ENCODE assay signal across 8 mouse cellular contexts in the genomic region with DNA sequence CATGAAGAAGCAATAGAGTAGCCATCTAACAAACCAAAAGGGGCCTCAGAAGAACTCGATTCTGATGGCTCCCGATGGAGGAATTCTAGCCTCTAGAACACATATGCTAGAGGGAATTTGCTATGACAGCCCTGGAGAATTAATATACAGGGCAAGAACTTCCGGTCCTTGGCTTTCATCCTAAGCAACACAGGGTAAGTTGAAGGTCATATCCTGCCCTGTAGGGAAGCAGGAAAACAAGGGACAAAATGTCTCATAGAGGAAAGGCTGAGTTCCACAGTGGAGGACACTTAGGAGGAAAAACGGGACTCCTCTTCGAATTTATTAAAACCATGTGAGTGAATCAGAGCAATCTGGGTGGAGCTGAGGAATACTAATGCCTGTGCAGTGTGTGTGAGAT. TPM values are rescaled to one million over a fixed set of nuclear protein-coding genes. Genes with fewer than 3 reads are reported as not detected.
DNase-seq lines count a peak whose midpoint lies in the region; ATAC-seq and TF ChIP-seq lines count a peak whose summit lies in the region.

No protein-coding gene starts in this region.

- H3K27ac ChIP-seq in hindbrain, embryonic 11.5 days (ENCODE audit: low read depth, low read length), result no peak overlapping the region
- peak overlapping the region; percentile 85 for H3K27ac ChIP-seq in liver, embryonic 14.5 days
- peak overlapping the region; percentile 85; the same call in 1 of the 2 replicates for H3K27ac ChIP-seq in stomach, embryonic 15.5 days

- TF ChIP-seq EP300 in liver, embryonic 14.5 days (IDR thresholded peaks at IDR 0.05; ENCODE audit: low read depth), result no peak

- intact Hi-C loops in left cerebral cortex, postnatal 4 days (cut with DNase I), result no loop called here

- H3K4me1 ChIP-seq in hindbrain, embryonic 11.5 days (replicated peaks; ENCODE audit: control insufficient read depth, insufficient read depth, low read length), result no peaks in the 10 kb centered on the region
- H3K4me1 ChIP-seq in liver, embryonic 14.5 days (replicated peaks; ENCODE audit: control insufficient read depth in 2 of 2, insufficient read depth in 2 of 2, low read length in 1 of 2), result peaks cover 9 to 20% of the 10 kb centered on the region in 2 experiments
- H3K4me1 ChIP-seq in stomach, embryonic 15.5 days, result peaks cover 18% of the 10 kb centered on the region

- H3K27me3 ChIP-seq in hindbrain, embryonic 11.5 days (ENCODE audit: control insufficient read depth, insufficient read depth, low read length), result no peaks in the 10 kb centered on the region
- H3K27me3 ChIP-seq in liver, embryonic 14.5 days (ENCODE audit: control insufficient read depth, insufficient read depth, low read length), result no peaks in the 10 kb centered on the region
- H3K27me3 ChIP-seq in stomach, embryonic 15.5 days (replicated peaks), result no peaks in the 10 kb centered on the region

- H3K4me3 ChIP-seq in hindbrain, embryonic 11.5 days (ENCODE audit: low read depth, low read length), result no peak overlapping the region
- no peak overlapping the region; a peak in 1 of 4 replicates for H3K4me3 ChIP-seq in liver, embryonic 14.5 days (ENCODE audit: insufficient read depth in 1 of 2, low read depth in 2 of 2, low read length in 2 of 2)
- peak overlapping the region; percentile 51; the same call in 1 of the 2 replicates for H3K4me3 ChIP-seq in stomach, embryonic 15.5 days (replicated peaks)

- TF ChIP-seq CTCF in brain, embryonic 14.5 days (IDR thresholded peaks at IDR 0.05; ENCODE audit: borderline replicate concordance, extremely low read depth, insufficient read depth, insufficient read length), result no peak
- no peak for TF ChIP-seq CTCF in liver, embryonic 14.5 days (IDR thresholded peaks at IDR 0.05; ENCODE audit: low read depth)

- peak overlapping the region; percentile 54; the same call in 1 of the 2 replicates for H3K4me2 ChIP-seq in hindbrain, embryonic 11.5 days (replicated peaks; ENCODE audit: low read depth, low read length)
- peak overlapping the region; percentile 87 for H3K4me2 ChIP-seq in liver, embryonic 14.5 days (ENCODE audit: low read depth)
- peak overlapping the region; percentile 54 for H3K4me2 ChIP-seq in stomach, embryonic 15.5 days

- no peak for ATAC-seq in hindbrain, embryonic 11.5 days (ENCODE audit: low FRiP score)
- ATAC-seq in liver, embryonic 14.5 days (ENCODE audit: insufficient read depth), result no peak
- ATAC-seq in stomach, embryonic 15.5 days (ENCODE audit: insufficient read depth, low FRiP score, low read depth), result no peak

- DNase-seq in adrenal gland, adult (ENCODE audit: inconsistent age in 2 of 2, low spot score in 1 of 2), result peak; percentile 37 to 78
- DNase-seq in adrenal gland, postnatal 25 days, result no peak
- peak; percentile 2 for DNase-seq in brain, embryonic 14.5 days (ENCODE audit: low read depth)
- no peak for DNase-seq in hindbrain, embryonic 11.5 days (ENCODE audit: low spot score)
- no peak for DNase-seq in liver, embryonic 14.5 days (ENCODE audit: low read depth in 3 of 3, low spot score in 3 of 3)
- DNase-seq in left cerebral cortex, postnatal 4 days, result no peak
- no peak for DNase-seq in layer of hippocampus, adult 9-11 months

- TF ChIP-seq POLR2A in brain, embryonic 14.5 days (IDR thresholded peaks at IDR 0.05; ENCODE audit: borderline replicate concordance, extremely low read depth, insufficient read depth, insufficient read length, poor library complexity, severe bottlenecking), result no peak

- H3K36me3 ChIP-seq in hindbrain, embryonic 11.5 days (ENCODE audit: control insufficient read depth, insufficient read depth, low read length), result no peaks in the 10 kb centered on the region
- no peaks in the 10 kb centered on the region for H3K36me3 ChIP-seq in liver, embryonic 14.5 days (replicated peaks; ENCODE audit: control insufficient read depth, insufficient read depth, low read depth)
- H3K36me3 ChIP-seq in stomach, embryonic 15.5 days, result no peaks in the 10 kb centered on the region

- H3K9me3 ChIP-seq in hindbrain, embryonic 11.5 days (ENCODE audit: control insufficient read depth, low read length), result no peaks in the 10 kb centered on the region
- H3K9me3 ChIP-seq in liver, embryonic 14.5 days (ENCODE audit: control insufficient read depth, low read length), result no peaks in the 10 kb centered on the region
- H3K9me3 ChIP-seq in stomach, embryonic 15.5 days, result no peaks in the 10 kb centered on the region

- H3K9ac ChIP-seq in hindbrain, embryonic 11.5 days (ENCODE audit: low read depth, low read length), result no peak overlapping the region
- peak overlapping the region; percentile 67; the same call in 1 of the 2 replicates for H3K9ac ChIP-seq in liver, embryonic 14.5 days (replicated peaks)
- H3K9ac ChIP-seq in stomach, embryonic 15.5 days, result no peak overlapping the region

- 65% methylated on average over 5 of the region's 5 CpGs for WGBS in hindbrain, embryonic 11.5 days
- WGBS in liver, embryonic 14.5 days (ENCODE audit: insufficient replicate concordance), result 61% methylated on average over 5 of the region's 5 CpGs
- WGBS in stomach, embryonic 15.5 days, result 51% methylated on average over 5 of the region's 5 CpGs

RNA-seq across cellular contexts. Expression of a gene that starts 1.3 kb away (rescaled TPM):
- 19.1 and 22.6 TPM in 2 replicates for total RNA-seq in adrenal gland, postnatal 25 days (2021)
- polyA plus RNA-seq in brain, embryonic 14.5 days (2012; rRNA removed), result 17.2 and 20.2 TPM in 2 replicates
- 10.5 and 12.4 TPM in 2 replicates for polyA plus RNA-seq in hindbrain, embryonic 11.5 days (2014; fragmentation: Nextera tagmentation; extraction: Ambion mirVana)
- 3.2 and 3.3 TPM in 2 replicates for polyA plus RNA-seq in liver, embryonic 14.5 days (2012; rRNA removed)
- 2.3 and 2.5 TPM in 2 replicates for polyA plus RNA-seq in liver, embryonic 14.5 days (2014; fragmentation: Nextera tagmentation; extraction: Ambion mirVana)
- polyA plus RNA-seq in stomach, embryonic 15.5 days (2015; fragmentation: Nextera tagmentation; extraction: Ambion mirVana), result 12.5 and 12.7 TPM in 2 replicates
- 10 to 100 TPM; 20.1 to 21.1 TPM for total RNA-seq in left cerebral cortex, postnatal 4 days (2021)

RNA-seq across cellular contexts. Expression of a gene that starts 51.0 kb away (rescaled TPM):
- total RNA-seq in adrenal gland, postnatal 25 days (2021), result 22.0 and 26.2 TPM in 2 replicates
- polyA plus RNA-seq in brain, embryonic 14.5 days (2012; rRNA removed), result 21.6 and 25.6 TPM in 2 replicates
- 2.5 and 3.7 TPM in 2 replicates for polyA plus RNA-seq in hindbrain, embryonic 11.5 days (2014; fragmentation: Nextera tagmentation; extraction: Ambion mirVana)
- polyA plus RNA-seq in liver, embryonic 14.5 days (2012; rRNA removed), result 24.4 and 36.7 TPM in 2 replicates
- 4.5 and 4.7 TPM in 2 replicates for polyA plus RNA-seq in liver, embryonic 14.5 days (2014; fragmentation: Nextera tagmentation; extraction: Ambion mirVana)
- polyA plus RNA-seq in stomach, embryonic 15.5 days (2015; fragmentation: Nextera tagmentation; extraction: Ambion mirVana), result 4.0 and 4.7 TPM in 2 replicates
- 10 to 100 TPM; 16.1 to 19.0 TPM for total RNA-seq in left cerebral cortex, postnatal 4 days (2021)

Comparison
In these comparisons a context has a peak if more than half of its experiments do, and no peak if none do; other contexts are left out.
1. DNase-seq: peak in adrenal gland, adult (2 of 2) and brain, embryonic 14.5 days (single experiment); none in adrenal gland, postnatal 25 days (single experiment), hindbrain, embryonic 11.5 days (single experiment), liver, embryonic 14.5 days (0 of 3), left cerebral cortex, postnatal 4 days (single experiment) and layer of hippocampus, adult 9-11 months (single experiment).
2. Peak in every context shown above with its lines, with median percentiles within 50 percentile points of each other: H3K4me2 ChIP-seq.